Mouse (Mus musculus): Measurements from ENCODE around the gene Mctp2. TPM values are rescaled to one million over a fixed set of nuclear protein-coding genes. Genes with fewer than 3 reads are reported as not detected.
"Not testable (repeated sequence)": the region's sequence is repeated elsewhere in the genome, so short reads cannot be mapped to it uniquely, and the experiment has no call there.

The Mctp2 gene
- polyA plus RNA-seq, 1 experiment: 4.4 TPM

DNA sequence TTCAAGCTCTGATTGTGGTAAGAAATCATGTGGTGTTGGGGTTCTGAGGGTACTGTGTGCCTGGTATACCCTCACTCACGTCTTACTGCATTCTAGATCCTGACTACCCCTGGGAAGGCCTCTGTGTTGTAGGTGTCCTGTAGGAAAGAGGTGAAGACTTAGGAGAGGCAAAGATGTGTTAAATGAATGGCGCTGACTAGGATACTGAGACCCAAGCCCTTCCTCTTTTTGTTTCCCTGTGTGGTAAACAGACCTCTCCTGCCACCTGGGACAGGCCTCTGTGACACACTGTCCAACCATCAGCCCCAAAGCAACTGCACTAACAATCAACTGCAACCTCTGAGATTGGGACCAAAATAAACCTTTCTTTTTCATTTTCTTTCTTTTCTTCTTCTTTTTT is 28.0 kb downstream of the Mctp2 start:
- H3K36me3 ChIP-seq (ENCODE audit: control insufficient read depth, insufficient read depth, low read length): no peaks in the 10 kb centered on the region
- TF ChIP-seq CTCF (IDR thresholded peaks at IDR 0.05; ENCODE audit: extremely low read depth, insufficient read depth, insufficient read length, insufficient replicate concordance) (no peak), POLR2A (IDR thresholded peaks at IDR 0.05; ENCODE audit: low read depth, low read length) (no peak)
- no peaks in the 10 kb centered on the region for H3K27me3 ChIP-seq (ENCODE audit: control insufficient read depth, insufficient read depth, low read length)
- H3K27ac ChIP-seq (ENCODE audit: insufficient read depth, low read length): peak overlapping the region; percentile 19; the same call in 1 of the 2 replicates
- peak in 1 of 2 experiments; percentile 29 for DNase-seq (ENCODE audit: low read depth in 1 of 2, low spot score in 2 of 2)
- 27% methylated on average over 2 of the region's 2 CpGs for WGBS
- H3K4me1 ChIP-seq (ENCODE audit: control insufficient read depth, insufficient read depth, insufficient read length): peaks cover 25% of the 10 kb centered on the region
- H3K4me3 ChIP-seq (ENCODE audit: extremely low read depth, insufficient read depth, insufficient read length): no peak overlapping the region

DNA sequence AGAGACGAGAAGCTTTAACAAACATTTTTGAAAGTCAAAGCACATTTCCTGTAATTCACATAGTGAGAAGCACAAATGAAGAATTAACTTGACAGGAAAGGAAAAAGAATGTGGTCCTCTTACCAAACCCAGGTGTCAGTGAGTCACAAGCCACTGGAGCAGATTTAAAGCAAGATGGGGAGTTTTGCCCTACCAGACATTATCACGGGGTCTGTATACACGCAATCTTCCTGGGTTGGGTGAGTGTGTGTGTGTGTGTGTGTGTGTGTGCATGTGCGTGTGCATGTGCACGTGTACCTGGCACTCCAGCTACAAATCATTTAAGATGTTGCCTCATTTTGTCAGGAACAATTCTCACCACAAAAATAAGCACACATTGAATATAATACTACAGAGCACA is 30.9 kb downstream of the Mctp2 start:
- Histone ChIP-seq H3K27ac (ENCODE audit: insufficient read depth, low read length) (peak overlapping the region; percentile 77), H3K36me3 (ENCODE audit: control insufficient read depth, insufficient read depth, low read length) (no peaks in the 10 kb centered on the region), H3K4me3 (ENCODE audit: extremely low read depth, insufficient read depth, insufficient read length) (no peak overlapping the region), H3K4me1 (ENCODE audit: control insufficient read depth, insufficient read depth, insufficient read length) (peaks cover 10% of the 10 kb centered on the region), H3K27me3 (ENCODE audit: control insufficient read depth, insufficient read depth, low read length) (no peaks in the 10 kb centered on the region)
- TF ChIP-seq POLR2A (IDR thresholded peaks at IDR 0.05; ENCODE audit: low read depth, low read length): no peak
- peak; percentile 6 to 59 for DNase-seq (ENCODE audit: low read depth in 1 of 2, low spot score in 2 of 2)
- 17% methylated on average over 5 of the region's 5 CpGs for WGBS

DNA sequence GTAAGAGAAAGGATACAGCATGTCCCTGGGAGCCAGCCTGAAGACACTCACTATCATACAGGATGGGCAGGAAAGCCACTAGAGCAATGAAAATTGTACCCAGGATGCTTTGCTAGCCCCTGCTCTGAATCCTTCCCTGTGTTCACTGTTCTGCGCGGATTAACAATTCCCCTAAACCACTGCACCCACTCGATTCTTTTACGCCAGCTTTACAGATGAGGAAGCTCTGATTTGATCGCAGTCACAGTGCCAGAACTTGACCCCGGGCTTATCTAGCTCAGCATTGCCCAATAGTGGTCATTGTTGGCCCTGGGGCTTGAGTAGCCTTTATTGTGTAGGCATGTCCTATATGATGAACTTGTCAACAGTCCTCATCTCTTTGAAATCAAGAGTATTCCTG is 34.9 kb downstream of the Mctp2 start:
- WGBS: 71% methylated on average over 6 of the region's 6 CpGs
- Histone ChIP-seq H3K27ac (ENCODE audit: insufficient read depth, low read length) (no peak overlapping the region), H3K27me3 (ENCODE audit: control insufficient read depth, insufficient read depth, low read length) (no peaks in the 10 kb centered on the region), H3K36me3 (ENCODE audit: control insufficient read depth, insufficient read depth, low read length) (no peaks in the 10 kb centered on the region), H3K4me1 (ENCODE audit: control insufficient read depth, insufficient read depth, insufficient read length) (peaks cover 5% of the 10 kb centered on the region), H3K4me3 (ENCODE audit: extremely low read depth, insufficient read depth, insufficient read length) (no peak overlapping the region)
- DNase-seq (ENCODE audit: low read depth in 1 of 2, low spot score in 2 of 2): no peak
- TF ChIP-seq CTCF (IDR thresholded peaks at IDR 0.05; ENCODE audit: extremely low read depth, insufficient read depth, insufficient read length, insufficient replicate concordance) (no peak), POLR2A (IDR thresholded peaks at IDR 0.05; ENCODE audit: low read depth, low read length) (no peak)

DNA sequence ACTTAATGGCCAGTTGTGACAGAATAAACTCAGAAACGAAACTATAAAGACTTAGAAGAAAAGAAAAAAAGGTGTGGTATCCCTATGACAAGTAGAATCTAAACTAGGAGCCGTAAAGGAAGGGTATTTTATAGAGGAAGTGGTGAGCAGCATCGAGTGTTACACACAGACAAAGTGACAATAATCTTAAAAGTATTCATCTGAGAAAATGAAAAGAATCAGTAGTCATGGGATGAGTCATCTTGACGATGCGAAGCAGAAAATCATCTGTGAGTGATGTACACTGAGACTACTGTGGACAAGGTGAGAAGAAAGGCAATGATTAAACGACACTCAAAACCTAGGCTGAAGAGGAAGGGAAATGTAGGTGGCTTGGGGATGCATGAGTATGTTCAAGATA is 36.4 kb downstream of the Mctp2 start:
- Histone ChIP-seq H3K27ac (ENCODE audit: insufficient read depth, low read length) (peak overlapping the region; percentile 51; the same call in 1 of the 2 replicates), H3K4me3 (ENCODE audit: extremely low read depth, insufficient read depth, insufficient read length) (no peak overlapping the region), H3K36me3 (ENCODE audit: control insufficient read depth, insufficient read depth, low read length) (no peaks in the 10 kb centered on the region), H3K27me3 (ENCODE audit: control insufficient read depth, insufficient read depth, low read length) (no peaks in the 10 kb centered on the region), H3K4me1 (ENCODE audit: control insufficient read depth, insufficient read depth, insufficient read length) (peaks cover 4% of the 10 kb centered on the region)
- TF ChIP-seq POLR2A (IDR thresholded peaks at IDR 0.05; ENCODE audit: low read depth, low read length): no peak
- TF ChIP-seq CTCF (IDR thresholded peaks at IDR 0.05; ENCODE audit: extremely low read depth, insufficient read depth, insufficient read length, insufficient replicate concordance): no peak
- peak in 1 of 2 experiments; percentile 37 for DNase-seq (ENCODE audit: low read depth in 1 of 2, low spot score in 2 of 2)
- WGBS: 20% methylated on average over 6 of the region's 6 CpGs

DNA sequence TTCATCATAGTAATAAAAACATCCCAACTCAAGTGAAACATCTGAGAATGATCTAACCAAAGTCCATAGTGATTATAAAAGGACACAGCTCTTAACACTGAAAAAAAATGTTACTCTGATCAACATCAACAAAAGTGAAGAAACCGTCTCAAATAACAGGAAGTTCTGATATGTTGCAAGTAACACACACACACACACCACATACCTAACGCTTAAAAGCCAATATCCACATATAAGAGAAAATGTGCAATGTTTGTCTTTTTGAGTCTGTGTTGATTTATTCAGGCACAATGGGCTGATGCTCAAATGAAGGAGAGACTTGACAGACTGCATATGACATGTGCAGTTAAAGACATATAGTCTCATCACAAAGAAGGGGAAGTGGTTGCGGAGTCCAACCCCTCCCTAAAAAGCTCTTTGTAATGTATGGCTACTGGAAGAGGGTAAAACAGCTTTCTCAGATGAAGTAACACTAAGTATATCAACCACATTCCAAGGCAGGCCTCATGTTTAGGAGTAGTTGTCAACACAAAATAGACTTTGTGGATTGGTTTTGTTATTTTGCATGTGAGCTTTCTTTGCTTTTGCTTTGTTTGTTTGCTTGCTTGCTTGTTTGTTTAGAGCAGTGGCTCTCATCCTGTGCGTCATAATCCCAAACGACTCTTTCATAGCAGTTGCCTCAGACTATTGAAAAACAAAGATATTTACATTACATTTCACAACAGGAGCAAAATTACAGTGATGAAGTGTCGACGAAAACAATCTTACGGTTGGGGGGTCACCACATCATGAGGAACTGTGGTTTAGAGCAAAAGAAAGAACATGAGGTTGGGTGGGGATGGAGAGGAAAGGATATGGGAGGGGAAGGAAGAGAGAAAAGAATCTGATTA is 45.4 kb downstream of the Mctp2 start:
- Histone ChIP-seq H3K27me3 (ENCODE audit: control insufficient read depth, insufficient read depth, low read length) (no peaks in the 10 kb centered on the region), H3K4me1 (ENCODE audit: control insufficient read depth, insufficient read depth, insufficient read length) (peaks cover 10% of the 10 kb centered on the region), H3K36me3 (ENCODE audit: control insufficient read depth, insufficient read depth, low read length) (peaks cover 2% of the 10 kb centered on the region), H3K27ac (ENCODE audit: insufficient read depth, low read length) (peak overlapping the region; percentile 41; the same call in 1 of the 2 replicates), H3K4me3 (ENCODE audit: extremely low read depth, insufficient read depth, insufficient read length) (no peak overlapping the region)
- WGBS: 33% methylated on average over 8 of the region's 8 CpGs
- TF ChIP-seq CTCF (IDR thresholded peaks at IDR 0.05; ENCODE audit: extremely low read depth, insufficient read depth, insufficient read length, insufficient replicate concordance) (no peak), POLR2A (IDR thresholded peaks at IDR 0.05; ENCODE audit: low read depth, low read length) (no peak)
- DNase-seq (ENCODE audit: low read depth in 1 of 2, low spot score in 2 of 2): peak; percentile 14 to 45

DNA sequence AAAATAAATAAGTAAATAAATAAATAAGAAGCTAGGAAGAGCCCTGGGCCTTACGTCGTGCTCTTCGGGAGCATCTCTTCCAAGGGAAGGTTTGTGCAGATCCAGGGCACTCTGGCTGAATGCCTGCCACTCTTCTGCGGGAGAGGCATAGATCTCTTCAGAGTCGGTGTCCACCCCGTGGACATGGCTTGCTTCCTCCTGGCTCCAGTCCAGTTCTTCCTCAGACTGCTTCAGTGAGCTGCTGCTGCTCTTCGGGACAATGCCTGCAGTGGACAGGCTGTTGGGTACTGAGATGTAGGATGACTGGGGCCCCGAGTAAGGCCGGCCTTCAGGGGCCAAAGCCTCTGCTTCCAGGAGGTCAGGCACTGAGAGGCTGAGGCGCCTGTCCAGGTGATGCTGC is 47.4 kb downstream of the Mctp2 start:
- 93% methylated on average over 10 of the region's 10 CpGs for WGBS
- Histone ChIP-seq H3K27me3 (ENCODE audit: control insufficient read depth, insufficient read depth, low read length) (no peaks in the 10 kb centered on the region), H3K4me3 (ENCODE audit: extremely low read depth, insufficient read depth, insufficient read length) (no peak overlapping the region), H3K4me1 (ENCODE audit: control insufficient read depth, insufficient read depth, insufficient read length) (peaks cover 10% of the 10 kb centered on the region), H3K36me3 (ENCODE audit: control insufficient read depth, insufficient read depth, low read length) (peaks cover 2% of the 10 kb centered on the region), H3K27ac (ENCODE audit: insufficient read depth, low read length) (no peak overlapping the region)
- no peak for DNase-seq (ENCODE audit: low read depth in 1 of 2, low spot score in 2 of 2)
- TF ChIP-seq CTCF (IDR thresholded peaks at IDR 0.05; ENCODE audit: extremely low read depth, insufficient read depth, insufficient read length, insufficient replicate concordance) (no peak), POLR2A (IDR thresholded peaks at IDR 0.05; ENCODE audit: low read depth, low read length) (no peak)

DNA sequence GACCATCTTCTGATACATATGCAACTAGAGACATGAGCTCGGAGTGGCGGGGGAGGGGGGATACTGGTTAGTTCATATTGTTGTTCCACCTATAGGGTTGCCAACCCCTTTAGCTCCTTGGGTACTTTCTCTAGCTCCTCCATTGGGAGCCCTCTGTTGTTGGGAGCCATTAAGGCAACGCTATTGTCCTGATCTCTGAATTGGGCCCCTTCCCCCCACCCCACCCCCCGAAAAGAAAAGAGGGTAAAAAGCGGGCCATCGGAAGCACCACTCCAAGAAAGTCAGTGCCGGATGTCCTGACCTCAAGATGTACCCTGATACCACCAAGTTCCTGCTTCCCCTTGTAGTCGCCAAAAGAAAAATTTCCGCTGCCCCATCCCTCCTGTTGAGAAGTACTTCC is 56.1 kb downstream of the Mctp2 start:
- not testable (repeated sequence) for DNase-seq (ENCODE audit: low read depth in 1 of 2, low spot score in 2 of 2); H3K4me3 ChIP-seq (ENCODE audit: extremely low read depth, insufficient read depth, insufficient read length); H3K4me1 ChIP-seq (ENCODE audit: control insufficient read depth, insufficient read depth, insufficient read length); H3K36me3 ChIP-seq (ENCODE audit: control insufficient read depth, insufficient read depth, low read length); H3K27me3 ChIP-seq (ENCODE audit: control insufficient read depth, insufficient read depth, low read length); H3K27ac ChIP-seq (ENCODE audit: insufficient read depth, low read length)
- 92% methylated on average over 8 of the region's 9 CpGs for WGBS
